In genomic region chr11:6987105-6987504, GRCm38 (mm10) we compare ENCODE assay signal across 21 mouse cellular contexts.
DNase-seq lines count a peak whose midpoint lies in the region; ATAC-seq and TF ChIP-seq lines count a peak whose summit lies in the region.
"Had no signal": no experiment of that assay in that cellular context is flagged by ENCODE, and none has a peak within 500 bp of the region (broad histone marks: within the 10 kb centered on the region; RNA-seq: fewer than 3 reads in every experiment).

No protein-coding gene starts in this region.

- no peaks in the 10 kb centered on the region for H3K79me2 ChIP-seq in liver, adult 2 months (ENCODE audit: control insufficient read depth, insufficient read depth, low read length)

- no peaks in the 10 kb centered on the region for H3K36me3 ChIP-seq in liver, adult 2 months (ENCODE audit: control insufficient read depth, insufficient read depth, low read length)
- H3K36me3 ChIP-seq in liver, embryonic 11.5 days (ENCODE audit: control insufficient read depth, insufficient read depth, low read length) = no peaks in the 10 kb centered on the region
- H3K36me3 ChIP-seq in liver, embryonic 15.5 days (replicated peaks) = no peaks in the 10 kb centered on the region
- H3K36me3 ChIP-seq: embryonic facial prominence, embryonic 10.5 days; embryonic facial prominence, embryonic 12.5 days; forebrain, embryonic 15.5 days; G1E had no signal

- H3K9ac ChIP-seq in liver, adult 2 months (ENCODE audit: low read depth, low read length) = no peak overlapping the region
- H3K9ac ChIP-seq in liver, embryonic 11.5 days (ENCODE audit: low read depth, low read length) = no peak overlapping the region
- H3K9ac ChIP-seq in liver, embryonic 15.5 days = no peak overlapping the region
- H3K9ac ChIP-seq: embryonic facial prominence, embryonic 12.5 days; forebrain, embryonic 13.5 days; forebrain, embryonic 15.5 days had no signal

- TF ChIP-seq POLR2A in liver, adult 2 months (IDR thresholded peaks at IDR 0.05; ENCODE audit: extremely low read depth, insufficient read depth, low read length) = no peak

- no peaks in the 10 kb centered on the region for H3K9me3 ChIP-seq in liver, embryonic 11.5 days (ENCODE audit: control insufficient read depth, low read length)
- no peaks in the 10 kb centered on the region for H3K9me3 ChIP-seq in liver, embryonic 15.5 days (replicated peaks)
- H3K9me3 ChIP-seq: embryonic facial prominence, embryonic 10.5 days; embryonic facial prominence, embryonic 12.5 days; forebrain, embryonic 13.5 days; forebrain, embryonic 15.5 days; G1E had no signal

- no peak for ATAC-seq in liver, embryonic 11.5 days (replicated peaks; ENCODE audit: low FRiP score)
- peak; percentile 42; the same call in 1 of the 2 replicates for ATAC-seq in liver, embryonic 15.5 days (ENCODE audit: insufficient read depth)
- ATAC-seq: activated CD4-positive, CD25-positive, alpha-beta regulatory T cell, adult 4 months; CD4-positive, CD25-positive, alpha-beta regulatory T cell, adult 4 months; forebrain, embryonic 13.5 days; forebrain, embryonic 15.5 days; Patski had no signal

- WGBS in liver, adult 2 months = 17% methylated on average over 1 of the region's 1 CpGs
- WGBS in liver, embryonic 11.5 days = 63% methylated on average over 1 of the region's 1 CpGs
- WGBS in liver, embryonic 15.5 days (ENCODE audit: insufficient replicate concordance) = 48% methylated on average over 1 of the region's 1 CpGs

- DNase-seq in liver, adult 2 months (ENCODE audit: extremely low read depth, low read depth, low spot score) = peak; percentile 11
- no peak for DNase-seq in liver, embryonic 11.5 days (ENCODE audit: low spot score)
- DNase-seq in liver = no peak
- no peak for DNase-seq in lung, postnatal 36 days
- DNase-seq: adrenal gland, adult 8-10 months; adrenal gland, postnatal 14 days; adrenal gland, postnatal 36 days; B cell, adult 2 months; cerebellum, adult 2 months; cerebellum, adult 9-10 months; cerebellum, postnatal 10 days; cerebellum, postnatal 25 days had no signal

- no peak overlapping the region for H3K27ac ChIP-seq in liver, adult 2 months (replicated peaks; ENCODE audit: insufficient read depth, low read depth, low read length)
- H3K27ac ChIP-seq in liver, embryonic 11.5 days (ENCODE audit: low read depth, low read length) = no peak overlapping the region
- H3K27ac ChIP-seq in liver, embryonic 15.5 days (replicated peaks) = no peak overlapping the region
- H3K27ac ChIP-seq: embryonic facial prominence, embryonic 10.5 days; embryonic facial prominence, embryonic 12.5 days; forebrain, embryonic 13.5 days; forebrain, embryonic 15.5 days had no signal

- H3K4me1 ChIP-seq in liver, adult 2 months (ENCODE audit: control insufficient read depth, insufficient read depth, low read length) = no peaks in the 10 kb centered on the region
- no peaks in the 10 kb centered on the region for H3K4me1 ChIP-seq in liver, embryonic 11.5 days (replicated peaks; ENCODE audit: control insufficient read depth, insufficient read depth, low read length)
- H3K4me1 ChIP-seq in liver, embryonic 15.5 days (replicated peaks) = no peaks in the 10 kb centered on the region
- H3K4me1 ChIP-seq: embryonic facial prominence, embryonic 12.5 days; forebrain, embryonic 13.5 days; forebrain, embryonic 15.5 days had no signal

- H3K4me3 ChIP-seq in liver, adult 2 months (ENCODE audit: insufficient read depth, low read depth, low read length) = no peak overlapping the region
- no peak overlapping the region for H3K4me3 ChIP-seq in liver, embryonic 11.5 days (ENCODE audit: low read depth, low read length)
- H3K4me3 ChIP-seq in liver, embryonic 15.5 days (replicated peaks) = no peak overlapping the region
- H3K4me3 ChIP-seq: embryonic facial prominence, embryonic 10.5 days; embryonic facial prominence, embryonic 12.5 days; forebrain, embryonic 13.5 days; forebrain, embryonic 15.5 days had no signal

- no peak overlapping the region for H3K4me2 ChIP-seq in liver, embryonic 11.5 days
- H3K4me2 ChIP-seq in liver, embryonic 15.5 days = no peak overlapping the region
- H3K4me2 ChIP-seq: embryonic facial prominence, embryonic 12.5 days; forebrain, embryonic 13.5 days; forebrain, embryonic 15.5 days had no signal

- no peaks in the 10 kb centered on the region for H3K27me3 ChIP-seq in liver, adult 2 months (ENCODE audit: control insufficient read depth, insufficient read depth, low read length)
- H3K27me3 ChIP-seq in liver, embryonic 11.5 days (replicated peaks; ENCODE audit: control insufficient read depth, insufficient read depth, low read length) = no peaks in the 10 kb centered on the region
- H3K27me3 ChIP-seq in liver, embryonic 15.5 days = no peaks in the 10 kb centered on the region
- H3K27me3 ChIP-seq: embryonic facial prominence, embryonic 12.5 days; forebrain, embryonic 13.5 days; forebrain, embryonic 15.5 days; Patski had no signal

- no peak for TF ChIP-seq CTCF in liver, adult 2 months (IDR thresholded peaks at IDR 0.05; ENCODE audit: low read depth, low read length)
